Mouse (Mus musculus): ENCODE data around the gene Slc25a13. TPM values are rescaled to one million over a fixed set of nuclear protein-coding genes. Genes with fewer than 3 reads are reported as not detected.

Slc25a13 gene
- 0.70 and 0.75 TPM in 2 replicates for polyA plus RNA-seq (2012; rRNA removed)

DNA sequence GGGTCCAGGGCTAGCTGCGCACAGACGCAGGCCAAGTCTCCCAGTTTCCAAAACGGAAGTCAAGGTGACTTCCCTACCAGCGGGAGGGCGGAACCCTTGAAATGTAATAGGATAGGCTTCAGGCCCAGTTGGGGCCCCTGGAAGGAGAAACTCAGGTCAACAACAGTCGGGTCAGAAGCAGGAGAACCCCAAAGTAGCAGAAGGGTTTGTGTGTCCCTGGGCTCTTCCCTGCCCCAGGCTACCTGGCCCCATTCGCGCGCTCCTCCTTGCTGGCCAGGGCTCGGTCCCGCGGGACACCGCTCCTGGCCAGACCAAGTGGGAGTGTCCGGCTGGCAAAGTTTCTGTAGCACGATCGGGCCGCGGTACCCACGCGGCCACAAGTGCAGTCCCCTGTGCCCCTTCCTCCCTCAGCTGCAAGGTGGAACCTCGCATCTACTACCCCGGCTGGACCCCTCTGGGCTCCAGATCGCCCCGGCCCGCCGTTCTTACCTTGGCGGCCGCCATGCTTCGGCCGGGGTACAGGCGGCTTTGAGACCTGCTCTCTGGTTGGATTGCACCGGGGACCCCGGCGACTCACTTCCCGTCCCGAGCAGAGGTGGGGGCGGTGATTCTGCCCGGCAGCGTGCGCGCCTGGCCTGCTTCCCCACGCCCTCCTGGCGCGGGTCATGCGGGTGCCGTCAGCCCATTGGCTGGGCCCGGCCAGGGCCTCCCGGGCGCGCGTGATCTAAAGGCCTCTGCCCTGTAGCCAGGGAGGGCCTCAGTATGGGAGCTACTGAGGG is at the start of gene Slc25a13:
TSS of gene Slc25a13 (minus strand) at position 667 of the 779 bp plus-strand sequence.
- Histone ChIP-seq H3K4me1 (ENCODE audit: control insufficient read depth, insufficient read depth, insufficient read length) (peaks cover 5% of the 10 kb centered on the region), H3K4me3 (ENCODE audit: extremely low read depth, insufficient read depth, insufficient read length) (peak within 1 kb of the TSS; percentile 74), H3K27me3 (ENCODE audit: control insufficient read depth, insufficient read depth, low read length) (0 out of 2 replicates have a peak, but pooled peaks cover 3% of the 10 kb centered on the region), H3K27ac (ENCODE audit: insufficient read depth, low read length) (no peak within 1 kb of the TSS), H3K36me3 (ENCODE audit: control insufficient read depth, insufficient read depth, low read length) (no peaks in the 10 kb centered on the region)
- DNase-seq (ENCODE audit: low read depth in 1 of 2, low spot score in 2 of 2) = peak in 1 of 2 experiments; percentile 49
- WGBS = 1% methylated on average over 51 of the region's 51 CpGs
- TF ChIP-seq CTCF (IDR thresholded peaks at IDR 0.05; ENCODE audit: extremely low read depth, insufficient read depth, insufficient read length, insufficient replicate concordance) (no peak), POLR2A (IDR thresholded peaks at IDR 0.05; ENCODE audit: low read depth, low read length) (no peak)

DNA sequence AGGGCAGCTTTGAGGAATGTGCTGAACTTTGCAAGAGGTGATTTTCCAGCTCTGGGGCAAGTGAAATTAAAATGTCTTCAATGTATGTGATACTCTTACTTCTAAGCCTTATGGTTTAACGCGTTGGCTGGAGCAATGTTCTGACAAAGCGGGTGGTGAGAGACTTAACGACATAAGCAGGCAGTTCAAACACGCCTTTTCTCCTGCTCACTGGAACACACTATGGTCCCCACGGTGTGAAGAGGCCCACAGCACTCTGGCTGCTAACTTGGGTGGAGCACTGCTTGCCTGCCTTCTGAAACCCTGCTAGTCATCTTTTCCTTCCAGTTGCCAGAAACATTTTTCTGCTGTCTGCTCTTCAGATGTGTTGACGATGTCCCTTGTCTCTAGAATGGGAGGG is 48.8 kb upstream of the Slc25a13 start:
- no peak for DNase-seq (ENCODE audit: low read depth in 1 of 2, low spot score in 2 of 2)
- Histone ChIP-seq H3K4me3 (ENCODE audit: extremely low read depth, insufficient read depth, insufficient read length) (no peak overlapping the region), H3K4me1 (ENCODE audit: control insufficient read depth, insufficient read depth, insufficient read length) (no peaks in the 10 kb centered on the region), H3K27me3 (ENCODE audit: control insufficient read depth, insufficient read depth, low read length) (no peaks in the 10 kb centered on the region), H3K27ac (ENCODE audit: insufficient read depth, low read length) (no peak overlapping the region), H3K36me3 (ENCODE audit: control insufficient read depth, insufficient read depth, low read length) (no peaks in the 10 kb centered on the region)
- 91% methylated on average over 7 of the region's 7 CpGs for WGBS
- no peak for TF ChIP-seq CTCF (IDR thresholded peaks at IDR 0.05; ENCODE audit: extremely low read depth, insufficient read depth, insufficient read length, insufficient replicate concordance)
- no peak for TF ChIP-seq POLR2A (IDR thresholded peaks at IDR 0.05; ENCODE audit: low read depth, low read length)

DNA sequence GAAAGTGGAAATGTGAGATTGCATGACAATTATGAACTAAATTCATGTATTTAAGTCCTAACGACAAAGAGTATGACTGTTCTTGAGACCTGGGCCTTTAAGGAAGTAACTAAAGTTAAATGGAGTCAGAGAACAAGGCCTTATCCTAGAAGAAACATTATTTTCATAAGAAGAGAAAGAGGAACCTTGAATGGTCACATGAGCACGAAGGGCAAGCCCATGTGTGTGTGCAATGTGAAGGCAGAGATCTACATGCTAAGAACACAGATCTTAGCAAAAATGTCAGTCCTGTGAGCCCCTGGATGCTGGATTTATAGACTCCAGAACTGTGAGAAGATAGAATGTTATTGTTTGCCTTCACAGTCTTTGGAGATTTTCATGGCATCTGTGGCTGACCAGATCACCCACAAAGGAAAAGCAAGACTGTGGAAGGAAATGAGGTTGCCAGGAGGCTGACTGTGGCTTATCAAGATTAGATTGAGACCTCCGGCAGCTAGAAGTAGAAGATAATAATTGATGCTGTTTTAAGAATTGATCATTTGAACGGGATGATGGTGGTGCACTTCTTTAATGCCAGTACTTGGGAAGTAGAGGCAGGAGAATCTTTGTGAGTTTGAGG is 46.4 kb upstream of the Slc25a13 start:
- Histone ChIP-seq H3K36me3 (ENCODE audit: control insufficient read depth, insufficient read depth, low read length) (no peaks in the 10 kb centered on the region), H3K4me3 (ENCODE audit: extremely low read depth, insufficient read depth, insufficient read length) (no peak overlapping the region), H3K27me3 (ENCODE audit: control insufficient read depth, insufficient read depth, low read length) (no peaks in the 10 kb centered on the region), H3K4me1 (ENCODE audit: control insufficient read depth, insufficient read depth, insufficient read length) (no peaks in the 10 kb centered on the region), H3K27ac (ENCODE audit: insufficient read depth, low read length) (no peak overlapping the region)
- 18% methylated on average over 4 of the region's 4 CpGs for WGBS
- no peak for TF ChIP-seq CTCF (IDR thresholded peaks at IDR 0.05; ENCODE audit: extremely low read depth, insufficient read depth, insufficient read length, insufficient replicate concordance)
- DNase-seq (ENCODE audit: low read depth in 1 of 2, low spot score in 2 of 2) = no peak

DNA sequence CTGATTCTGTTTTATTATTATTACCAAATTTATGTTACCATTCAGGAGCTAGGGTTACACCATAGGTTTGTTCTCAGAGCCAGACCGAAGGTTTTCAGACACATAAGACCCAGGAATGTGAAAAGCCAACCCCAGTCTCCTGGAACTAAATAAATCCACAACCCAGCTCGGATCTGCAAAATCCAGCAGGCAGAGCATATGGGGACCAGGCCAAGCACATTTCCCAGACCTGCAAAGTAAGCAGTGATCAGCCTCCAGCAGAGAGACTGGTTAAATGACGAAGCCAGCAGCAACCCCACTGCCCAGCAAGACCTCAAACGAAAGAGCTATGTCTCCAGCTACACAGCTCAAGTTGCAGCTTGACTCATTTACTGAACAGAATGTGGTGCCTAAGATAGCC is 43.9 kb upstream of the Slc25a13 start:
- no peaks in the 10 kb centered on the region for H3K27me3 ChIP-seq (ENCODE audit: control insufficient read depth, insufficient read depth, low read length)
- no peaks in the 10 kb centered on the region for H3K4me1 ChIP-seq (ENCODE audit: control insufficient read depth, insufficient read depth, insufficient read length)
- DNase-seq (ENCODE audit: low read depth in 1 of 2, low spot score in 2 of 2) = no peak
- H3K27ac ChIP-seq (ENCODE audit: insufficient read depth, low read length) = no peak overlapping the region
- no peak for TF ChIP-seq POLR2A (IDR thresholded peaks at IDR 0.05; ENCODE audit: low read depth, low read length)
- no peak for TF ChIP-seq CTCF (IDR thresholded peaks at IDR 0.05; ENCODE audit: extremely low read depth, insufficient read depth, insufficient read length, insufficient replicate concordance)
- H3K4me3 ChIP-seq (ENCODE audit: extremely low read depth, insufficient read depth, insufficient read length) = no peak overlapping the region
- H3K36me3 ChIP-seq (ENCODE audit: control insufficient read depth, insufficient read depth, low read length) = no peaks in the 10 kb centered on the region
- WGBS = 86% methylated on average over 4 of the region's 4 CpGs

DNA sequence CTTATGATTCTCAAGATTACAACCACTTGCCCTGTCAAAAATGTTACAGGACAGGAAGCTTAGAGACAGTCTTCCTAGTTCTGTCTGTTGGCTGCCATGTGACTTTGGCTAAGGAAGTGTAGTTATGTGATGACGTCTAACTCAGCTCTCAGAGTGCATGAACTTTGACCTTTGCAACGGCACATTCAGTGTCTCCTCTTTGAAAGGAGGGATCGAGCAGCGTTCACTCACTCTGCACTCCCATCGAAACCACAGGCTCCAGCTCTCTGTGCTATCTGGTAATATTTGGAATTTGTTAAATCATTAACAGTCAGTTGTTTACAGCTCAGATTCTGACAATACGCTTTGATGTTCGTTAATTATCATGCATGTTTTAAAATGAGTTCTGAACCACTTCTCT is 31.5 kb upstream of the Slc25a13 start:
- Histone ChIP-seq H3K4me1 (ENCODE audit: control insufficient read depth, insufficient read depth, insufficient read length) (no peaks in the 10 kb centered on the region), H3K4me3 (ENCODE audit: extremely low read depth, insufficient read depth, insufficient read length) (no peak overlapping the region), H3K27me3 (ENCODE audit: control insufficient read depth, insufficient read depth, low read length) (no peaks in the 10 kb centered on the region), H3K27ac (ENCODE audit: insufficient read depth, low read length) (no peak overlapping the region), H3K36me3 (ENCODE audit: control insufficient read depth, insufficient read depth, low read length) (no peaks in the 10 kb centered on the region)
- 83% methylated on average over 7 of the region's 7 CpGs for WGBS
- no peak for DNase-seq (ENCODE audit: low read depth in 1 of 2, low spot score in 2 of 2)
- TF ChIP-seq POLR2A (IDR thresholded peaks at IDR 0.05; ENCODE audit: low read depth, low read length) (no peak), CTCF (IDR thresholded peaks at IDR 0.05; ENCODE audit: extremely low read depth, insufficient read depth, insufficient read length, insufficient replicate concordance) (no peak)

DNA sequence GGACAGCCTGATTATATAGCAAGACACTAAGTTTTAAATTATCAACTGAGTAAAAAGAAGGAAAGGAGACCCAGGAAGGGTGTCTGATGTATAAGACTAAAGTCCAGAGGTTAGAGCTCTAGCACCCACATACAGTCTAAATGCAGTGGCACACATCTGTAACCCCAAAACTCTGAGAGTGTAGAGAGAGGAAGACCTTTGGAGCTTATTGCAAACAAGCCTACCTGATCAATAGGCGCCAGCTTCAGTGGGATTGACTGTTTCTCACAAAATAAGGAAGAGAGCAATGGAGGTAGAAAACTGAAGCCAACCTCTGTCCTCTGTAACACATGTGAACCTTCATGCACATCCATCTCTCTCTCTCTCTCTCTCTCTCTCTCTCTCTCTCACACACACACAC is 26.9 kb upstream of the Slc25a13 start:
- 91% methylated on average over 1 of the region's 1 CpGs for WGBS
- no peak overlapping the region for H3K4me3 ChIP-seq (ENCODE audit: extremely low read depth, insufficient read depth, insufficient read length)
- H3K4me1 ChIP-seq (ENCODE audit: control insufficient read depth, insufficient read depth, insufficient read length) = no peaks in the 10 kb centered on the region
- TF ChIP-seq POLR2A (IDR thresholded peaks at IDR 0.05; ENCODE audit: low read depth, low read length) (no peak), CTCF (IDR thresholded peaks at IDR 0.05; ENCODE audit: extremely low read depth, insufficient read depth, insufficient read length, insufficient replicate concordance) (no peak)
- H3K27me3 ChIP-seq (ENCODE audit: control insufficient read depth, insufficient read depth, low read length) = no peaks in the 10 kb centered on the region
- H3K36me3 ChIP-seq (ENCODE audit: control insufficient read depth, insufficient read depth, low read length) = no peaks in the 10 kb centered on the region
- DNase-seq (ENCODE audit: low read depth in 1 of 2, low spot score in 2 of 2) = no peak
- no peak overlapping the region for H3K27ac ChIP-seq (ENCODE audit: insufficient read depth, low read length)

DNA sequence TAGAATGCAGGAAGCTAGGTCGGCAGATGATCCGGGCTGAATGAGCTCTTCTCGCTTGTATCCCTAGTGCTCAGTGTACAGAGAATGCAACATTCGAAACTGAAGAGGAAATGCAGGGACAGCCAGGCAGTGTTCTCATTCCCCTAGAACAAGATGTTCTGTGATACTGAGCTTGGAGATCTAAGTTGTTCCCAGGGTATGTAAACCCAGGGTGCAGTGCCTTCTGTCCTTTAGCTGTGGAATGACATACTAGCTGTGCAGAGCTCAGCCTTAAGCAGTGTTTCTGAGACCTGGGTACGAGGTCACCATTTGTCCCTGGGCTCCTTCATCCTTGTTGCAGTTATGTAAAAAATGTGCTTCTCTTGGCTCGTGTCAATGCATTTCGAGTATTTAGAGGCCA is 25.1 kb upstream of the Slc25a13 start:
- no peaks in the 10 kb centered on the region for H3K36me3 ChIP-seq (ENCODE audit: control insufficient read depth, insufficient read depth, low read length)
- H3K27ac ChIP-seq (ENCODE audit: insufficient read depth, low read length) = no peak overlapping the region
- no peaks in the 10 kb centered on the region for H3K4me1 ChIP-seq (ENCODE audit: control insufficient read depth, insufficient read depth, insufficient read length)
- H3K27me3 ChIP-seq (ENCODE audit: control insufficient read depth, insufficient read depth, low read length) = no peaks in the 10 kb centered on the region
- TF ChIP-seq POLR2A (IDR thresholded peaks at IDR 0.05; ENCODE audit: low read depth, low read length) (no peak), CTCF (IDR thresholded peaks at IDR 0.05; ENCODE audit: extremely low read depth, insufficient read depth, insufficient read length, insufficient replicate concordance) (no peak)
- no peak for DNase-seq (ENCODE audit: low read depth in 1 of 2, low spot score in 2 of 2)
- H3K4me3 ChIP-seq (ENCODE audit: extremely low read depth, insufficient read depth, insufficient read length) = no peak overlapping the region
- 79% methylated on average over 7 of the region's 7 CpGs for WGBS
